Mouse (Mus musculus): Measurements from ENCODE around the gene Iars.
"Not testable (repeated sequence)": the region's sequence is repeated elsewhere in the genome, so short reads cannot be mapped to it uniquely, and the experiment has no call there.

Gene Iars

GRCm38 (mm10) chr13:49760675-49761074, 78.8 kb downstream of the Iars start:
- Histone ChIP-seq H3K4me3 (replicated peaks; ENCODE audit: low read length) (no peak overlapping the region), H3K4me1 (replicated peaks; ENCODE audit: low read depth, low read length) (no peaks in the 10 kb centered on the region), H3K27me3 (ENCODE audit: insufficient read depth, low read length) (peaks cover 6% of the 10 kb centered on the region; the same call in 1 of the 2 replicates), H3K36me3 (ENCODE audit: insufficient read depth, low read length) (no peaks in the 10 kb centered on the region), H3K9me3 (ENCODE audit: low read length) (peaks cover 9% of the 10 kb centered on the region)
- TF ChIP-seq POU5F1 (IDR thresholded peaks at IDR 0.05; ENCODE audit: borderline replicate concordance, low read length) (no peak), NANOG (IDR thresholded peaks at IDR 0.05; ENCODE audit: borderline replicate concordance, low read length) (no peak), CTCF (conservative IDR thresholded peaks at IDR 0.05; ENCODE audit: low read length) (no peak)

GRCm38 (mm10) chr13:49762208-49762607, 80.3 kb downstream of the Iars start:
- TF ChIP-seq NANOG (IDR thresholded peaks at IDR 0.05; ENCODE audit: borderline replicate concordance, low read length) (no peak), CTCF (conservative IDR thresholded peaks at IDR 0.05; ENCODE audit: low read length) (no peak), POU5F1 (IDR thresholded peaks at IDR 0.05; ENCODE audit: borderline replicate concordance, low read length) (no peak)
- H3K9me3 ChIP-seq (ENCODE audit: low read length), result peaks cover 6% of the 10 kb centered on the region
- H3K4me1 ChIP-seq (replicated peaks; ENCODE audit: low read depth, low read length), result no peaks in the 10 kb centered on the region
- H3K36me3 ChIP-seq (ENCODE audit: insufficient read depth, low read length), result no peaks in the 10 kb centered on the region
- H3K4me3 ChIP-seq (replicated peaks; ENCODE audit: low read length), result no peak overlapping the region
- H3K27me3 ChIP-seq (ENCODE audit: insufficient read depth, low read length), result peaks cover 6% of the 10 kb centered on the region; the same call in 1 of the 2 replicates

- no peak overlapping the region for H3K4me3 ChIP-seq (replicated peaks; ENCODE audit: low read length)
- peaks cover 7% of the 10 kb centered on the region for H3K27me3 ChIP-seq (ENCODE audit: insufficient read depth, low read length)
- no peaks in the 10 kb centered on the region for H3K36me3 ChIP-seq (ENCODE audit: insufficient read depth, low read length)
- no peak for TF ChIP-seq CTCF (conservative IDR thresholded peaks at IDR 0.05; ENCODE audit: low read length)
- no peak for TF ChIP-seq POU5F1 (IDR thresholded peaks at IDR 0.05; ENCODE audit: borderline replicate concordance, low read length)
- no peak for TF ChIP-seq NANOG (IDR thresholded peaks at IDR 0.05; ENCODE audit: borderline replicate concordance, low read length)
- no peaks in the 10 kb centered on the region for H3K4me1 ChIP-seq (replicated peaks; ENCODE audit: low read depth, low read length)
- H3K9me3 ChIP-seq (ENCODE audit: low read length), result peaks cover 6% of the 10 kb centered on the region
Measured at GRCm38 (mm10) chr13:49765306-49765705, 83.4 kb downstream of the Iars start.

- Histone ChIP-seq H3K36me3 (ENCODE audit: insufficient read depth, low read length) (no peaks in the 10 kb centered on the region), H3K4me1 (replicated peaks; ENCODE audit: low read depth, low read length) (no peaks in the 10 kb centered on the region), H3K4me3 (replicated peaks; ENCODE audit: low read length) (no peak overlapping the region), H3K27me3 (ENCODE audit: insufficient read depth, low read length) (peaks cover 7% of the 10 kb centered on the region), H3K9me3 (ENCODE audit: low read length) (peaks cover 6% of the 10 kb centered on the region)
- TF ChIP-seq NANOG (IDR thresholded peaks at IDR 0.05; ENCODE audit: borderline replicate concordance, low read length) (no peak), CTCF (conservative IDR thresholded peaks at IDR 0.05; ENCODE audit: low read length) (no peak), POU5F1 (IDR thresholded peaks at IDR 0.05; ENCODE audit: borderline replicate concordance, low read length) (no peak)
Measured at GRCm38 (mm10) chr13:49766269-49766668, 84.4 kb downstream of the Iars start.

GRCm38 (mm10) chr13:49768048-49768447, 86.1 kb downstream of the Iars start:
- Histone ChIP-seq H3K36me3 (ENCODE audit: insufficient read depth, low read length) (no peaks in the 10 kb centered on the region), H3K4me1 (replicated peaks; ENCODE audit: low read depth, low read length) (no peaks in the 10 kb centered on the region), H3K4me3 (replicated peaks; ENCODE audit: low read length) (no peak overlapping the region), H3K9me3 (ENCODE audit: low read length) (no peaks in the 10 kb centered on the region; the same call in 1 of the 2 replicates), H3K27me3 (ENCODE audit: insufficient read depth, low read length) (peaks cover 3% of the 10 kb centered on the region)
- TF ChIP-seq POU5F1 (IDR thresholded peaks at IDR 0.05; ENCODE audit: borderline replicate concordance, low read length) (no peak), NANOG (IDR thresholded peaks at IDR 0.05; ENCODE audit: borderline replicate concordance, low read length) (no peak), CTCF (conservative IDR thresholded peaks at IDR 0.05; ENCODE audit: low read length) (no peak)

GRCm38 (mm10) chr13:49769111-49769510, 87.2 kb downstream of the Iars start:
- H3K9me3 ChIP-seq (ENCODE audit: low read length), result no peaks in the 10 kb centered on the region
- TF ChIP-seq POU5F1 (IDR thresholded peaks at IDR 0.05; ENCODE audit: borderline replicate concordance, low read length), result no peak
- TF ChIP-seq NANOG (IDR thresholded peaks at IDR 0.05; ENCODE audit: borderline replicate concordance, low read length), result no peak
- TF ChIP-seq CTCF (conservative IDR thresholded peaks at IDR 0.05; ENCODE audit: low read length), result no peak
- H3K4me3 ChIP-seq (replicated peaks; ENCODE audit: low read length), result no peak overlapping the region
- H3K4me1 ChIP-seq (replicated peaks; ENCODE audit: low read depth, low read length), result no peaks in the 10 kb centered on the region
- H3K27me3 ChIP-seq (ENCODE audit: insufficient read depth, low read length), result peaks cover 3% of the 10 kb centered on the region
- H3K36me3 ChIP-seq (ENCODE audit: insufficient read depth, low read length), result no peaks in the 10 kb centered on the region

GRCm38 (mm10) chr13:49771536-49771935, 89.6 kb downstream of the Iars start:
- not testable (repeated sequence) for H3K4me1 ChIP-seq (replicated peaks; ENCODE audit: low read depth, low read length); H3K4me3 ChIP-seq (replicated peaks; ENCODE audit: low read length); H3K36me3 ChIP-seq (ENCODE audit: insufficient read depth, low read length); H3K9me3 ChIP-seq (ENCODE audit: low read length); H3K27me3 ChIP-seq (ENCODE audit: insufficient read depth, low read length)
